9 mouse cellular contexts compared by ENCODE assay signal in the genomic region with DNA sequence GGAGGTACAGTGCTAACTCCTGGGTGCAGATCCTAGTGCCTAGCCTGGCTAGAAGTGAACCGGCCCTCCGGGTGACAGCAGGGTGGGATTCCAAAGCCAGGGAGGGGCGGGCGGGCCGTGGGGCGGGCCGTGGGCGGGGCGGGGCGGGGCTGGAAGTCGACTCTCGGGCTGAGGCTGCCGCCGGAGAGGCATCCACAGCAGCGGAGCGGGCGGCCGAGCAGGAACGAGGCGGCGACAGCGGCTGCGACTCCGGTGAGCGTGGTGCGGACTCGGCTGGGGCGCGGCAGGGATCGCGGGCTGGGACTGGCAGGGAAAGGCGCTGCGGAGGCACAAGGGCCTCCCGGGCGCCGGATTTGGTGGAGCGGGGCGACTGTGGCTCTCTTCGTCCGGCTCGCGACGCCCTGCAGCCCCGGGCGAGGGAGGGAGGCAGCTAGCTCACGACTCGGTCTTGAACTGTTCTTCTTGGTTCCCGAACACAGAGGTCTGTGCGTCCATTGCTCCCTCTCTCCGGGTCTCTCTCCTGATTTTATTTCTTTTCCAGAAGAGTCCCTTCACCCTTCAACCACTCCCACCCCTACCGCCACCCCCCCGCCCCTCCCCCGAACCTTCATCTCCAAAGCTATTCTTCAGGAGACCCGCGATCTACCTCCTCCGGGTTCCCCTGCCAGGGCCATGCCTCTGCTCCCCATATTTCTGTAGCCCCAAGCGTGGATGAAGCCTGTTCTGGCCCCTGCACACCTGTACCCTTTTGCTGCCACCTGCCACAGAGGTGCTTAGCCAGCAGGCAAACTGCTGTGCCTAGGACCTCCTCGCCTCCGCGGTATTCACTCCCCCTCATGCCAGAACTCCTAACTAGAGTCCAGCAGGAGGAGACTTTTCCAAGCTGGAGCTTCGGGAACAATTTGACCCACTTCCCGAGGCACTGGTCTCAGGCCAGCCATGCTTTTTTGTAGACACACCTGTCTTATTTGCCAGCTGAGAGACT. TPM values are rescaled to one million over a fixed set of nuclear protein-coding genes. Genes with fewer than 3 reads are reported as not detected.
DNase-seq lines count a peak whose midpoint lies in the region; ATAC-seq lines count a peak whose summit lies in the region.
"Had no signal": no experiment of that assay in that cellular context is flagged by ENCODE, and none has a peak within 500 bp of the region (broad histone marks: within the 10 kb centered on the region; RNA-seq: fewer than 3 reads in every experiment).

A gene (plus strand): TSS at position 153 of the 985 bp plus-strand sequence.

- H3K27me3 ChIP-seq in embryonic facial prominence, embryonic 15.5 days = no peaks in the 10 kb centered on the region
- H3K27me3 ChIP-seq in heart, embryonic 12.5 days (replicated peaks) = no peaks in the 10 kb centered on the region
- no peaks in the 10 kb centered on the region for H3K27me3 ChIP-seq in kidney, embryonic 15.5 days
- peaks cover 32% of the 10 kb centered on the region for H3K27me3 ChIP-seq in liver, embryonic 12.5 days (replicated peaks)
- no peaks in the 10 kb centered on the region for H3K27me3 ChIP-seq in stomach, embryonic 14.5 days (ENCODE audit: control insufficient read depth, insufficient read depth, low read length)

- H3K4me2 ChIP-seq in embryonic facial prominence, embryonic 15.5 days (replicated peaks) = peak within 1 kb of the TSS; percentile 88
- H3K4me2 ChIP-seq in heart, embryonic 12.5 days = peak within 1 kb of the TSS; percentile 86
- H3K4me2 ChIP-seq in kidney, embryonic 15.5 days = peak within 1 kb of the TSS; percentile 92
- H3K4me2 ChIP-seq in liver, embryonic 12.5 days = peak within 1 kb of the TSS; percentile 74
- H3K4me2 ChIP-seq in stomach, embryonic 14.5 days (replicated peaks; ENCODE audit: low read depth, low read length) = peak within 1 kb of the TSS; percentile 87

- H3K9me3 ChIP-seq in embryonic facial prominence, embryonic 15.5 days (replicated peaks) = no peaks in the 10 kb centered on the region
- H3K9me3 ChIP-seq in heart, embryonic 12.5 days (replicated peaks) = no peaks in the 10 kb centered on the region
- no peaks in the 10 kb centered on the region for H3K9me3 ChIP-seq in kidney, embryonic 15.5 days (replicated peaks)
- no peaks in the 10 kb centered on the region for H3K9me3 ChIP-seq in liver, embryonic 12.5 days (replicated peaks)
- H3K9me3 ChIP-seq in stomach, embryonic 14.5 days (ENCODE audit: control insufficient read depth, low read depth, low read length) = no peaks in the 10 kb centered on the region

- peak; percentile 77 to 84 for DNase-seq in left cerebral cortex, adult 18-20 months (ENCODE audit: low spot score in 2 of 2)
- no peak for DNase-seq in left cerebral cortex, adult 11 months (ENCODE audit: low spot score)
- peak; percentile 69 for DNase-seq in naive thymus-derived CD4-positive, alpha-beta T cell, adult 2 months (ENCODE audit: low read depth)

- peak within 1 kb of the TSS; percentile 68 for H3K9ac ChIP-seq in embryonic facial prominence, embryonic 15.5 days
- peak within 1 kb of the TSS; percentile 87 for H3K9ac ChIP-seq in heart, embryonic 12.5 days
- H3K9ac ChIP-seq in kidney, embryonic 15.5 days = peak within 1 kb of the TSS; percentile 72
- H3K9ac ChIP-seq in liver, embryonic 12.5 days = peak within 1 kb of the TSS; percentile 66
- peak within 1 kb of the TSS; percentile 67 for H3K9ac ChIP-seq in stomach, embryonic 14.5 days (replicated peaks; ENCODE audit: low read depth, low read length)

- under 1% methylated on average over 59 of the region's 62 CpGs for WGBS in embryonic facial prominence, embryonic 15.5 days
- under 1% methylated on average over 57 of the region's 62 CpGs for WGBS in heart, embryonic 12.5 days
- WGBS in kidney, embryonic 15.5 days = under 1% methylated on average over 49 of the region's 62 CpGs
- 2% methylated on average over 56 of the region's 62 CpGs for WGBS in liver, embryonic 12.5 days (ENCODE audit: insufficient replicate concordance)
- under 1% methylated on average over 58 of the region's 62 CpGs for WGBS in stomach, embryonic 14.5 days

- H3K36me3 ChIP-seq in embryonic facial prominence, embryonic 15.5 days = no peaks in the 10 kb centered on the region
- no peaks in the 10 kb centered on the region for H3K36me3 ChIP-seq in heart, embryonic 12.5 days
- H3K36me3 ChIP-seq in kidney, embryonic 15.5 days = no peaks in the 10 kb centered on the region
- no peaks in the 10 kb centered on the region for H3K36me3 ChIP-seq in liver, embryonic 12.5 days
- no peaks in the 10 kb centered on the region for H3K36me3 ChIP-seq in stomach, embryonic 14.5 days (ENCODE audit: control insufficient read depth, insufficient read depth, low read length)

- H3K4me3 ChIP-seq in embryonic facial prominence, embryonic 15.5 days (replicated peaks) = peak within 1 kb of the TSS; percentile 76
- peak within 1 kb of the TSS; percentile 75 for H3K4me3 ChIP-seq in heart, embryonic 12.5 days
- H3K4me3 ChIP-seq in kidney, embryonic 15.5 days (replicated peaks) = peak within 1 kb of the TSS; percentile 77
- H3K4me3 ChIP-seq in liver, embryonic 12.5 days = peak within 1 kb of the TSS; percentile 57
- H3K4me3 ChIP-seq in stomach, embryonic 14.5 days (ENCODE audit: low read depth, low read length) = peak within 1 kb of the TSS; percentile 59

- ATAC-seq in embryonic facial prominence, embryonic 15.5 days (ENCODE audit: insufficient number of reproducible peaks, low FRiP score, low TSS enrichment, low read depth) = peak; percentile 86
- ATAC-seq in heart, embryonic 12.5 days (ENCODE audit: insufficient number of reproducible peaks, low FRiP score) = peak; percentile 86
- peak; percentile 95 for ATAC-seq in kidney, embryonic 15.5 days (replicated peaks; ENCODE audit: low FRiP score)
- peak; percentile 66 for ATAC-seq in liver, embryonic 12.5 days
- ATAC-seq in stomach, embryonic 14.5 days (ENCODE audit: insufficient number of reproducible peaks, insufficient read depth, low FRiP score, low read depth) = peak; percentile 89

- peaks cover 26% of the 10 kb centered on the region for H3K4me1 ChIP-seq in embryonic facial prominence, embryonic 15.5 days
- H3K4me1 ChIP-seq in heart, embryonic 12.5 days (replicated peaks) = peaks cover 49% of the 10 kb centered on the region
- H3K4me1 ChIP-seq in kidney, embryonic 15.5 days = peaks cover 18% of the 10 kb centered on the region
- peaks cover 10% of the 10 kb centered on the region; the same call in 1 of the 2 replicates for H3K4me1 ChIP-seq in liver, embryonic 12.5 days
- H3K4me1 ChIP-seq in stomach, embryonic 14.5 days (ENCODE audit: control insufficient read depth, insufficient read depth, low read length) = peaks cover 17% of the 10 kb centered on the region; the same call in 1 of the 2 replicates

- peak within 1 kb of the TSS; percentile 75; the same call in 1 of the 2 replicates for H3K27ac ChIP-seq in embryonic facial prominence, embryonic 15.5 days (replicated peaks)
- peak within 1 kb of the TSS; percentile 76 for H3K27ac ChIP-seq in heart, embryonic 12.5 days (ENCODE audit: poor library complexity, severe bottlenecking)
- H3K27ac ChIP-seq in kidney, embryonic 15.5 days = peak within 1 kb of the TSS; percentile 62
- no peak within 1 kb of the TSS for H3K27ac ChIP-seq in liver, embryonic 12.5 days
- H3K27ac ChIP-seq in stomach, embryonic 14.5 days (ENCODE audit: low read length) = no peak within 1 kb of the TSS

RNA-seq across cellular contexts. Expression of the gene that starts here (rescaled TPM):
- total RNA-seq in left cerebral cortex, adult 18-20 months (2021) = 100 to 1,000 TPM; 179 TPM
- 11.8 and 12.0 TPM in 2 replicates for polyA plus RNA-seq in embryonic facial prominence, embryonic 15.5 days (2015; fragmentation: Nextera tagmentation; extraction: Ambion mirVana)
- polyA plus RNA-seq in heart, embryonic 12.5 days (2016; fragmentation: Nextera tagmentation; extraction: Ambion mirVana) = 48.8 and 49.4 TPM in 2 replicates
- 6.2 and 6.8 TPM in 2 replicates for polyA plus RNA-seq in kidney, embryonic 15.5 days (2015; fragmentation: Nextera tagmentation; extraction: Ambion mirVana)
- polyA plus RNA-seq in liver, embryonic 12.5 days (2016; fragmentation: Nextera tagmentation; extraction: Ambion mirVana) = 3.8 and 4.1 TPM in 2 replicates
- polyA plus RNA-seq in stomach, embryonic 14.5 days (2014; fragmentation: Nextera tagmentation; extraction: Ambion mirVana) = 16.4 and 19.9 TPM in 2 replicates
- polyA plus RNA-seq: C2C12 had no signal

Comparison
In these comparisons a context has a peak if more than half of its experiments do, and no peak if none do; other contexts are left out.
1. H3K27ac ChIP-seq: peak in embryonic facial prominence, embryonic 15.5 days (single experiment), heart, embryonic 12.5 days (single experiment) and kidney, embryonic 15.5 days (single experiment); none in liver, embryonic 12.5 days (single experiment) and stomach, embryonic 14.5 days (single experiment).
2. Peak in every context shown above with its lines, with median percentiles within 50 percentile points of each other: ATAC-seq, H3K4me2 ChIP-seq, H3K4me3 ChIP-seq and H3K9ac ChIP-seq.